In genomic region chr7:110628611-110629354, GRCm38 (mm10) we compare ENCODE assay signal across 8 mouse cellular contexts. TPM values are rescaled to one million over a fixed set of nuclear protein-coding genes. Genes with fewer than 3 reads are reported as not detected.
DNase-seq lines count a peak whose midpoint lies in the region; ATAC-seq and TF ChIP-seq lines count a peak whose summit lies in the region.

No protein-coding gene starts in this region.

- H3K9me3 ChIP-seq in heart, embryonic 10.5 days = no peaks in the 10 kb centered on the region
- no peaks in the 10 kb centered on the region for H3K9me3 ChIP-seq in kidney, embryonic 14.5 days (ENCODE audit: control insufficient read depth, low read length)
- H3K9me3 ChIP-seq in midbrain, embryonic 13.5 days = no peaks in the 10 kb centered on the region

- TF ChIP-seq POLR2A in testis, adult 2 months (IDR thresholded peaks at IDR 0.05; ENCODE audit: control insufficient read depth, low read depth, low read length) = no peak

- no peak overlapping the region for H3K27ac ChIP-seq in testis, adult 2 months (ENCODE audit: control insufficient read depth, insufficient read depth, low read depth, low read length)
- H3K27ac ChIP-seq in heart, embryonic 10.5 days = peak overlapping the region; percentile 75
- H3K27ac ChIP-seq in kidney, embryonic 14.5 days (ENCODE audit: low read depth, low read length) = no peak overlapping the region
- no peak overlapping the region for H3K27ac ChIP-seq in midbrain, embryonic 13.5 days

- peak overlapping the region; percentile 58 for H3K4me3 ChIP-seq in testis, adult 2 months (ENCODE audit: control insufficient read depth, low read depth, low read length)
- H3K4me3 ChIP-seq in heart, embryonic 10.5 days = peak overlapping the region; percentile 70
- peak overlapping the region; percentile 48 for H3K4me3 ChIP-seq in kidney, embryonic 14.5 days (ENCODE audit: low read length)
- peak overlapping the region; percentile 45 for H3K4me3 ChIP-seq in midbrain, embryonic 13.5 days (replicated peaks)

- no peaks in the 10 kb centered on the region for H3K36me3 ChIP-seq in testis, adult 2 months (ENCODE audit: control insufficient read depth, insufficient read depth, low read length)
- H3K36me3 ChIP-seq in heart, embryonic 10.5 days = no peaks in the 10 kb centered on the region
- no peaks in the 10 kb centered on the region for H3K36me3 ChIP-seq in kidney, embryonic 14.5 days (ENCODE audit: control insufficient read depth, insufficient read depth, low read length)
- no peaks in the 10 kb centered on the region for H3K36me3 ChIP-seq in midbrain, embryonic 13.5 days

- peak overlapping the region; percentile 83 for H3K4me2 ChIP-seq in kidney, embryonic 14.5 days (replicated peaks; ENCODE audit: low read depth, low read length)
- H3K4me2 ChIP-seq in midbrain, embryonic 13.5 days (replicated peaks) = peak overlapping the region; percentile 72

- peak overlapping the region; percentile 50 for H3K9ac ChIP-seq in kidney, embryonic 14.5 days (ENCODE audit: low read depth, low read length)
- H3K9ac ChIP-seq in midbrain, embryonic 13.5 days (replicated peaks) = peak overlapping the region; percentile 63

- 1% methylated on average over 33 of the region's 33 CpGs for WGBS in heart, embryonic 10.5 days
- WGBS in kidney, embryonic 14.5 days = under 1% methylated on average over 33 of the region's 33 CpGs
- WGBS in midbrain, embryonic 13.5 days = under 1% methylated on average over 33 of the region's 33 CpGs

- no peak for DNase-seq in testis, postnatal 14 days (ENCODE audit: low spot score)
- DNase-seq in cerebellum, postnatal 25 days = peak; percentile 49 to 57
- no peak for DNase-seq in heart, embryonic 10.5 days (ENCODE audit: low spot score)
- DNase-seq in thymus, postnatal 14 days = no peak

- peaks cover 25% of the 10 kb centered on the region for H3K4me1 ChIP-seq in testis, adult 2 months (ENCODE audit: control insufficient read depth, insufficient read depth, low read length)
- H3K4me1 ChIP-seq in heart, embryonic 10.5 days = peaks cover 61% of the 10 kb centered on the region
- H3K4me1 ChIP-seq in kidney, embryonic 14.5 days (ENCODE audit: control insufficient read depth, insufficient read depth, low read length) = peaks cover 12% of the 10 kb centered on the region
- H3K4me1 ChIP-seq in midbrain, embryonic 13.5 days (replicated peaks) = peaks cover 41% of the 10 kb centered on the region

- no peak for TF ChIP-seq CTCF in testis, adult 2 months (IDR thresholded peaks at IDR 0.05; ENCODE audit: control insufficient read depth, insufficient read depth, insufficient replicate concordance, low read depth, low read length)

- no peaks in the 10 kb centered on the region for H3K27me3 ChIP-seq in testis, adult 2 months (ENCODE audit: control insufficient read depth, insufficient read depth, low read length)
- peaks cover 71% of the 10 kb centered on the region for H3K27me3 ChIP-seq in heart, embryonic 10.5 days (ENCODE audit: insufficient read depth, poor library complexity, severe bottlenecking)
- H3K27me3 ChIP-seq in kidney, embryonic 14.5 days (ENCODE audit: control insufficient read depth, insufficient read depth, low read length) = peaks cover 37% of the 10 kb centered on the region
- peaks cover 83% of the 10 kb centered on the region for H3K27me3 ChIP-seq in midbrain, embryonic 13.5 days

- no peak for ATAC-seq in kidney, embryonic 14.5 days (ENCODE audit: low FRiP score, low TSS enrichment)
- ATAC-seq in midbrain, embryonic 13.5 days = peak; percentile 14
- ATAC-seq in megakaryocyte progenitor cell, adult 5-6 weeks (replicated peaks; ENCODE audit: poor library complexity) = no peak

RNA-seq across cellular contexts. Expression of gene Adm, which starts 1.3 kb away (rescaled TPM):
- polyA plus RNA-seq in testis, adult 2 months (2012; rRNA removed) = 0.30 and 0.94 TPM in 2 replicates
- 9.3 and 13.1 TPM in 2 replicates for polyA plus RNA-seq in heart, embryonic 10.5 days (2016; fragmentation: Nextera tagmentation; extraction: Ambion mirVana)
- polyA plus RNA-seq in kidney, embryonic 14.5 days (2014; fragmentation: Nextera tagmentation; extraction: Ambion mirVana) = 4.2 and 5.0 TPM in 2 replicates
- polyA plus RNA-seq in midbrain, embryonic 13.5 days (2015; fragmentation: Nextera tagmentation; extraction: Ambion mirVana) = 4.5 TPM in 2 replicates
- not detected in 2 replicates for total RNA-seq in megakaryocyte progenitor cell, adult 5-6 weeks (2015)
- not detected in 2 replicates for total RNA-seq in megakaryocyte progenitor cell, adult 5-6 weeks (2017)

RNA-seq across cellular contexts. Expression of gene Sbf2, which starts 14.1 kb away (rescaled TPM):
- 35.2 and 37.0 TPM in 2 replicates for polyA plus RNA-seq in testis, adult 2 months (2012; rRNA removed)
- polyA plus RNA-seq in heart, embryonic 10.5 days (2016; fragmentation: Nextera tagmentation; extraction: Ambion mirVana) = 28.6 and 33.4 TPM in 2 replicates
- 29.6 and 44.6 TPM in 2 replicates for polyA plus RNA-seq in kidney, embryonic 14.5 days (2014; fragmentation: Nextera tagmentation; extraction: Ambion mirVana)
- polyA plus RNA-seq in midbrain, embryonic 13.5 days (2015; fragmentation: Nextera tagmentation; extraction: Ambion mirVana) = 57.6 and 63.2 TPM in 2 replicates
- 1.6 and 2.3 TPM in 2 replicates for total RNA-seq in megakaryocyte progenitor cell, adult 5-6 weeks (2015)
- total RNA-seq in megakaryocyte progenitor cell, adult 5-6 weeks (2017) = 0.44 and 0.46 TPM in 2 replicates

Comparison
In these comparisons a context has a peak if more than half of its experiments do, and no peak if none do; other contexts are left out.
1. DNase-seq: peak in cerebellum, postnatal 25 days (2 of 2); none in testis, postnatal 14 days (single experiment), heart, embryonic 10.5 days (single experiment) and thymus, postnatal 14 days (single experiment).
2. Peak in every context shown above with its lines, with median percentiles within 50 percentile points of each other: H3K4me3 ChIP-seq.